Mouse (Mus musculus) forebrain, postnatal 0 days (tissue): ENCODE data around the gene Samsn1. TPM values are rescaled to one million over a fixed set of nuclear protein-coding genes. Genes with fewer than 3 reads are reported as not detected.

Experiments used
- ATAC-seq: fragments of 200-750 bp; cut with Nextera tagmentation; 2 replicates; pipeline ENCODE4 v1.8.0; 2017; ENCODE audit warnings: mild to moderate bottlenecking, moderate library complexity
- DNase-seq: peaks from one replicate; pipeline ENCODE4 v3.0.0-alpha.2; 2015
- H3K27ac ChIP-seq: fragments of 300-500 bp; sonication (generic); 2 replicates; pipeline ENCODE4 v1.5.1; 2014; ENCODE audit warnings: low read depth, mild to moderate bottlenecking, antibody characterized with exemption, low read length, moderate library complexity, mixed read lengths
- H3K27me3 ChIP-seq: fragments of 300-500 bp; sonication (generic); 2 replicates; pipeline ENCODE4 v1.6.1; 2014; ENCODE audit warnings: mild to moderate bottlenecking, low read length, mixed read lengths; ENCODE audit not compliant: insufficient read depth
- H3K36me3 ChIP-seq: fragments of 300-500 bp; sonication (generic); 2 replicates; pipeline ENCODE4 v1.6.1; 2014; ENCODE audit warnings: mild to moderate bottlenecking, moderate library complexity; ENCODE audit not compliant: insufficient read depth
- H3K4me1 ChIP-seq: fragments of 300-500 bp; sonication (generic); 2 replicates; pipeline ENCODE4 v1.6.1; 2014; ENCODE audit warnings: antibody characterized with exemption; ENCODE audit not compliant: insufficient read depth
- H3K4me2 ChIP-seq: fragments of 300-500 bp; sonication (generic); 2 replicates; pipeline ENCODE4 v1.6.1; 2014; ENCODE audit warnings: low read depth, mild to moderate bottlenecking, moderate library complexity
- H3K4me3 ChIP-seq: fragments of 300-500 bp; sonication (generic); 2 replicates; pipeline ENCODE4 v1.5.1; 2014; ENCODE audit warnings: low read depth, low read length, mixed read lengths
- H3K9ac ChIP-seq: fragments of 300-500 bp; sonication (generic); 2 replicates; pipeline ENCODE4 v1.6.1; 2014; ENCODE audit warnings: mild to moderate bottlenecking
- H3K9me3 ChIP-seq: fragments of 300-500 bp; sonication (generic); 2 replicates; pipeline ENCODE4 v1.6.1; 2016; ENCODE audit warnings: low read length
- CTCF ChIP-seq: sonication (generic); IDR thresholded peaks from 2 replicates; pipeline ENCODE4 v1.5.1; 2016; ENCODE audit warnings: antibody characterized with exemption, control low read depth, low read depth
- WGBS: fragments of 180-500 bp; shearing (Covaris S2); extraction: QIAGEN DNeasy Blood & Tissue Kit; methylation state at CpG from one replicate; pipeline ENCODE4 v1.1.7; 2014; 5-methylcytosine and 5-hydroxymethylcytosine counted together
- polyA plus RNA-seq: library from polyadenylated mRNA; unstranded; fragments of >200 nt; fragmentation: Nextera tagmentation; extraction: Ambion mirVana; gene quantifications from 2 replicates; pipeline ENCODE4 v1.2.1, GENCODE M21; 2015
- total RNA-seq: library from RNA; depleted of rRNA; stranded (reverse); fragments of >200 nt; gene quantifications from 2 replicates; pipeline ENCODE4 v1.2.3, GENCODE M21; 2014; rRNA removed

Samsn1 gene
- total RNA-seq (0.90 and 0.92 TPM in 2 replicates), polyA plus RNA-seq (1.2 and 1.4 TPM in 2 replicates)

GRCm38 (mm10) chr16:76022181-76022580 lies at the start of gene Samsn1:
Gene Samsn1 (minus strand): TSS chr16:76022281.
- Histone ChIP-seq H3K27me3 (no peaks in the 10 kb centered on the region; the same call in 1 of the 2 replicates), H3K9ac (no peak within 1 kb of the TSS), H3K4me2 (no peak within 1 kb of the TSS), H3K27ac (no peak within 1 kb of the TSS), H3K4me3 (no peak within 1 kb of the TSS), H3K4me1 (no peaks in the 10 kb centered on the region), H3K9me3 (no peaks in the 10 kb centered on the region), H3K36me3 (no peaks in the 10 kb centered on the region)
- TF ChIP-seq CTCF, result no peak
- DNase-seq (no peak), ATAC-seq (no peak)
- 59% methylated on average over 7 of the region's 7 CpGs for WGBS

GRCm38 (mm10) chr16:76066082-76066635 lies 44.1 kb upstream of the Samsn1 start:
- no peaks in the 10 kb centered on the region for H3K9me3 ChIP-seq
- TF ChIP-seq CTCF, result no peak
- H3K27me3 ChIP-seq, result no peaks in the 10 kb centered on the region
- no peak overlapping the region for H3K27ac ChIP-seq
- H3K36me3 ChIP-seq, result no peaks in the 10 kb centered on the region
- no peak for ATAC-seq
- no peak overlapping the region for H3K4me3 ChIP-seq
- WGBS, result 91% methylated on average over 14 of the region's 14 CpGs
- no peak overlapping the region for H3K9ac ChIP-seq
- H3K4me1 ChIP-seq, result no peaks in the 10 kb centered on the region
- H3K4me2 ChIP-seq, result no peak overlapping the region
- no peak for DNase-seq

GRCm38 (mm10) chr16:76054976-76055375 lies 32.9 kb upstream of the Samsn1 start:
- DNase-seq (no peak), ATAC-seq (no peak)
- Histone ChIP-seq H3K9ac (no peak overlapping the region), H3K4me2 (no peak overlapping the region), H3K9me3 (no peaks in the 10 kb centered on the region), H3K36me3 (no peaks in the 10 kb centered on the region), H3K27ac (no peak overlapping the region), H3K4me3 (no peak overlapping the region), H3K27me3 (no peaks in the 10 kb centered on the region), H3K4me1 (no peaks in the 10 kb centered on the region)
- no peak for TF ChIP-seq CTCF
- 96% methylated on average over 7 of the region's 7 CpGs for WGBS

- Histone ChIP-seq H3K9ac (no peak overlapping the region), H3K27ac (no peak overlapping the region), H3K27me3 (no peaks in the 10 kb centered on the region), H3K4me2 (no peak overlapping the region), H3K4me3 (no peak overlapping the region), H3K36me3 (no peaks in the 10 kb centered on the region), H3K9me3 (no peaks in the 10 kb centered on the region), H3K4me1 (no peaks in the 10 kb centered on the region)
- ATAC-seq (no peak), DNase-seq (no peak)
- WGBS, result 87% methylated on average over 4 of the region's 4 CpGs
- no peak for TF ChIP-seq CTCF
Measured at GRCm38 (mm10) chr16:76054079-76054478, 32.0 kb upstream of the Samsn1 start.

GRCm38 (mm10) chr16:76053537-76053936 lies 31.5 kb upstream of the Samsn1 start:
- no peaks in the 10 kb centered on the region for H3K36me3 ChIP-seq
- 94% methylated on average over 8 of the region's 8 CpGs for WGBS
- H3K4me2 ChIP-seq, result no peak overlapping the region
- no peaks in the 10 kb centered on the region for H3K27me3 ChIP-seq
- H3K9ac ChIP-seq, result no peak overlapping the region
- DNase-seq, result no peak
- no peaks in the 10 kb centered on the region for H3K4me1 ChIP-seq
- H3K27ac ChIP-seq, result no peak overlapping the region
- no peak for TF ChIP-seq CTCF
- ATAC-seq, result no peak
- no peak overlapping the region for H3K4me3 ChIP-seq
- no peaks in the 10 kb centered on the region for H3K9me3 ChIP-seq

GRCm38 (mm10) chr16:76047066-76047465 lies 25.0 kb upstream of the Samsn1 start:
- H3K36me3 ChIP-seq, result no peaks in the 10 kb centered on the region
- H3K9ac ChIP-seq, result no peak overlapping the region
- H3K9me3 ChIP-seq, result no peaks in the 10 kb centered on the region
- no peak overlapping the region for H3K4me3 ChIP-seq
- ATAC-seq, result no peak
- no peak overlapping the region for H3K27ac ChIP-seq
- 49% methylated on average over 3 of the region's 3 CpGs for WGBS
- H3K4me1 ChIP-seq, result no peaks in the 10 kb centered on the region
- no peak overlapping the region for H3K4me2 ChIP-seq
- TF ChIP-seq CTCF, result no peak
- no peaks in the 10 kb centered on the region for H3K27me3 ChIP-seq
- DNase-seq, result no peak

GRCm38 (mm10) chr16:76040319-76040945 lies 18.4 kb upstream of the Samsn1 start:
- no peaks in the 10 kb centered on the region for H3K4me1 ChIP-seq
- no peaks in the 10 kb centered on the region for H3K9me3 ChIP-seq
- no peaks in the 10 kb centered on the region for H3K27me3 ChIP-seq
- ATAC-seq, result no peak
- H3K27ac ChIP-seq, result no peak overlapping the region
- no peaks in the 10 kb centered on the region for H3K36me3 ChIP-seq
- no peak overlapping the region for H3K4me3 ChIP-seq
- H3K9ac ChIP-seq, result no peak overlapping the region
- WGBS, result 85% methylated on average over 6 of the region's 6 CpGs
- TF ChIP-seq CTCF, result no peak
- H3K4me2 ChIP-seq, result no peak overlapping the region
- no peak for DNase-seq
